Mouse (Mus musculus) forebrain, postnatal 0 days (tissue): ENCODE data around the gene Stab2. TPM values are rescaled to one million over a fixed set of nuclear protein-coding genes. Genes with fewer than 3 reads are reported as not detected.

ENCODE experiments used
- ATAC-seq: fragments of 200-750 bp; cut with Nextera tagmentation; 2 replicates; pipeline ENCODE4 v1.8.0; 2017; ENCODE audit warnings: mild to moderate bottlenecking, moderate library complexity
- DNase-seq: peaks from one replicate; pipeline ENCODE4 v3.0.0-alpha.2; 2015
- H3K27ac ChIP-seq: fragments of 300-500 bp; sonication (generic); 2 replicates; pipeline ENCODE4 v1.5.1; 2014; ENCODE audit warnings: low read depth, mild to moderate bottlenecking, antibody characterized with exemption, low read length, moderate library complexity, mixed read lengths
- H3K27me3 ChIP-seq: fragments of 300-500 bp; sonication (generic); 2 replicates; pipeline ENCODE4 v1.6.1; 2014; ENCODE audit warnings: mild to moderate bottlenecking, low read length, mixed read lengths; ENCODE audit not compliant: insufficient read depth
- H3K36me3 ChIP-seq: fragments of 300-500 bp; sonication (generic); 2 replicates; pipeline ENCODE4 v1.6.1; 2014; ENCODE audit warnings: mild to moderate bottlenecking, moderate library complexity; ENCODE audit not compliant: insufficient read depth
- H3K4me1 ChIP-seq: fragments of 300-500 bp; sonication (generic); 2 replicates; pipeline ENCODE4 v1.6.1; 2014; ENCODE audit warnings: antibody characterized with exemption; ENCODE audit not compliant: insufficient read depth
- H3K4me2 ChIP-seq: fragments of 300-500 bp; sonication (generic); 2 replicates; pipeline ENCODE4 v1.6.1; 2014; ENCODE audit warnings: low read depth, mild to moderate bottlenecking, moderate library complexity
- H3K4me3 ChIP-seq: fragments of 300-500 bp; sonication (generic); 2 replicates; pipeline ENCODE4 v1.5.1; 2014; ENCODE audit warnings: low read depth, low read length, mixed read lengths
- H3K9ac ChIP-seq: fragments of 300-500 bp; sonication (generic); 2 replicates; pipeline ENCODE4 v1.6.1; 2014; ENCODE audit warnings: mild to moderate bottlenecking
- H3K9me3 ChIP-seq: fragments of 300-500 bp; sonication (generic); 2 replicates; pipeline ENCODE4 v1.6.1; 2016; ENCODE audit warnings: low read length
- CTCF ChIP-seq: sonication (generic); IDR thresholded peaks from 2 replicates; pipeline ENCODE4 v1.5.1; 2016; ENCODE audit warnings: antibody characterized with exemption, control low read depth, low read depth
- WGBS: fragments of 180-500 bp; shearing (Covaris S2); extraction: QIAGEN DNeasy Blood & Tissue Kit; methylation state at CpG from one replicate; pipeline ENCODE4 v1.1.7; 2014; 5-methylcytosine and 5-hydroxymethylcytosine counted together
- polyA plus RNA-seq: library from polyadenylated mRNA; unstranded; fragments of >200 nt; fragmentation: Nextera tagmentation; extraction: Ambion mirVana; gene quantifications from 2 replicates; pipeline ENCODE4 v1.2.1, GENCODE M21; 2015
- total RNA-seq: library from RNA; depleted of rRNA; stranded (reverse); fragments of >200 nt; gene quantifications from 2 replicates; pipeline ENCODE4 v1.2.3, GENCODE M21; 2014

The Stab2 gene
- total and polyA plus RNA-seq, 2 experiments from 2014 or later, result 0.08 to 0.19 TPM

- Histone ChIP-seq H3K4me2 (no peak overlapping the region), H3K36me3 (no peaks in the 10 kb centered on the region), H3K4me3 (no peak overlapping the region), H3K27ac (no peak overlapping the region), H3K9me3 (no peaks in the 10 kb centered on the region), H3K9ac (no peak overlapping the region), H3K4me1 (peaks cover 4% of the 10 kb centered on the region; the same call in 1 of the 2 replicates), H3K27me3 (no peaks in the 10 kb centered on the region)
- DNase-seq (no peak), ATAC-seq (no peak)
- no peak for TF ChIP-seq CTCF
Measured at GRCm38 (mm10) chr10:86881448-86881847, 126.4 kb downstream of the Stab2 start.

- WGBS, result 36% methylated on average over 5 of the region's 5 CpGs
- Histone ChIP-seq H3K4me2 (no peak overlapping the region), H3K36me3 (no peaks in the 10 kb centered on the region), H3K4me1 (peaks cover 4% of the 10 kb centered on the region; the same call in 1 of the 2 replicates), H3K9me3 (no peaks in the 10 kb centered on the region), H3K4me3 (no peak overlapping the region), H3K27me3 (no peaks in the 10 kb centered on the region), H3K9ac (no peak overlapping the region), H3K27ac (no peak overlapping the region)
- ATAC-seq (peak; percentile 36; the same call in 1 of the 2 replicates), DNase-seq (no peak)
- no peak for TF ChIP-seq CTCF
Measured at GRCm38 (mm10) chr10:86880071-86880806, 127.6 kb downstream of the Stab2 start.

GRCm38 (mm10) chr10:86878721-86879120 is 129.1 kb downstream of the Stab2 start:
- Histone ChIP-seq H3K36me3 (no peaks in the 10 kb centered on the region), H3K9ac (no peak overlapping the region), H3K9me3 (no peaks in the 10 kb centered on the region), H3K27ac (no peak overlapping the region), H3K4me1 (peaks cover 4% of the 10 kb centered on the region; the same call in 1 of the 2 replicates), H3K4me3 (no peak overlapping the region), H3K27me3 (no peaks in the 10 kb centered on the region), H3K4me2 (no peak overlapping the region)
- DNase-seq, result no peak
- ATAC-seq, result no peak
- no peak for TF ChIP-seq CTCF
- WGBS, result 89% methylated on average over 7 of the region's 7 CpGs

GRCm38 (mm10) chr10:86872591-86872990 is 135.2 kb downstream of the Stab2 start:
- no peaks in the 10 kb centered on the region for H3K4me1 ChIP-seq
- H3K4me3 ChIP-seq, result no peak overlapping the region
- H3K27me3 ChIP-seq, result no peaks in the 10 kb centered on the region
- no peaks in the 10 kb centered on the region for H3K36me3 ChIP-seq
- H3K9me3 ChIP-seq, result no peaks in the 10 kb centered on the region
- H3K4me2 ChIP-seq, result no peak overlapping the region
- no peak overlapping the region for H3K27ac ChIP-seq
- no peak overlapping the region for H3K9ac ChIP-seq
- DNase-seq (no peak), ATAC-seq (no peak)
- no peak for TF ChIP-seq CTCF
- 76% methylated on average over 5 of the region's 5 CpGs for WGBS

GRCm38 (mm10) chr10:86872121-86872520 is 135.7 kb downstream of the Stab2 start:
- WGBS, result 80% methylated on average over 7 of the region's 7 CpGs
- DNase-seq, result no peak
- no peaks in the 10 kb centered on the region for H3K36me3 ChIP-seq
- ATAC-seq, result no peak
- H3K4me3 ChIP-seq, result no peak overlapping the region
- no peak for TF ChIP-seq CTCF
- no peak overlapping the region for H3K9ac ChIP-seq
- H3K9me3 ChIP-seq, result no peaks in the 10 kb centered on the region
- no peaks in the 10 kb centered on the region for H3K27me3 ChIP-seq
- H3K4me2 ChIP-seq, result no peak overlapping the region
- H3K4me1 ChIP-seq, result no peaks in the 10 kb centered on the region
- no peak overlapping the region for H3K27ac ChIP-seq

GRCm38 (mm10) chr10:86863429-86863828 is 144.4 kb downstream of the Stab2 start:
- no peak overlapping the region for H3K4me3 ChIP-seq
- no peaks in the 10 kb centered on the region for H3K4me1 ChIP-seq
- no peak overlapping the region for H3K4me2 ChIP-seq
- no peaks in the 10 kb centered on the region for H3K36me3 ChIP-seq
- H3K27ac ChIP-seq, result no peak overlapping the region
- no peak overlapping the region for H3K9ac ChIP-seq
- 88% methylated on average over 6 of the region's 6 CpGs for WGBS
- DNase-seq (no peak), ATAC-seq (no peak)
- H3K9me3 ChIP-seq, result no peaks in the 10 kb centered on the region
- TF ChIP-seq CTCF, result peak; percentile 37
- H3K27me3 ChIP-seq, result no peaks in the 10 kb centered on the region

GRCm38 (mm10) chr10:86862496-86862895 is 145.3 kb downstream of the Stab2 start:
- no peak for TF ChIP-seq CTCF
- no peaks in the 10 kb centered on the region for H3K36me3 ChIP-seq
- H3K27me3 ChIP-seq, result no peaks in the 10 kb centered on the region
- no peak overlapping the region for H3K27ac ChIP-seq
- no peak overlapping the region for H3K4me3 ChIP-seq
- WGBS, result 87% methylated on average over 6 of the region's 6 CpGs
- DNase-seq (no peak), ATAC-seq (no peak)
- no peaks in the 10 kb centered on the region for H3K9me3 ChIP-seq
- no peaks in the 10 kb centered on the region for H3K4me1 ChIP-seq
- H3K9ac ChIP-seq, result no peak overlapping the region
- no peak overlapping the region for H3K4me2 ChIP-seq
